Mouse (Mus musculus): ENCODE measurements around the gene Rpp40. TPM values are rescaled to one million over a fixed set of nuclear protein-coding genes. Genes with fewer than 3 reads are reported as not detected.
A peak's percentile ranks its signal among the peaks of the same experiment; 100 is the strongest.

Rpp40 gene
- total and polyA plus RNA-seq, 3 experiments: 11.4 to 15.3 (median 13.2) TPM

DNA sequence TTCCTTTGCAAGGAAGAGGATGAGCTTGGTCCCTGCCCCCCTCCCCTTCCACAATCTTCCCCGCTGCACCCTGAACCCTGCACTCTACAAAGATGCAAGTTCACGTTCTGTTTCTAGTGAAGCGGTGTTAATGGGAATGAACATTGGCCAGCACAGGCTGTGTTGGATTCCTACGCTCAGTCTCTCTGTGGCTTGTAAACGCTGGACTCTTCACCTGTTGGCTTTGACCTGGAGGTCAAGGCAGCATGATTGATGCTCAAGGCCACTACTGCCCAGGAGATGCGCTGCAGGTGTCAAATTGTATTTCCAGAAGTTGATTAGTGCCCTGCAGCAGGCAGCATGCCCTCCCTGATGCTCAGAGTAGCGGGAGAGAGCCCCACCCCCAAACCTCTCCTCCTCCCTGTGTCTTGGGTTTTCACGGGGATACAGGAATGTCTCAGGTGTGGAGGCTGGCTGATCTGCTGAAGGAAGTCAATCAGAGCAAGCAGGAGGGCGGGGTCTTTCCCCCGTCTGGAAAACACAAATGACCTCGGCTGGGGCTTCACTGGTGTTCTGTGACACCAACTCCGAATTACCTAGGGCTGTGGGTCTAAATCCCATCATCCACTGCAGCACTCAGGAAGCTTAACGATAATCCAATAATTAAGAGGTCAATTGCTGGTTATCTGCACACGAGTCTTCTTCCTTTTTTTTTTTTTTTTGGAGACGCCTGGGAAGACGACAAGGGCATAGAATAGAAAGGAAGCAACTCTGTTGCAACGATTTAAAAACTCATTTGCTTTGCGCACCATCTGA, 33.9 kb upstream of the Rpp40 start:
- no peaks in the 10 kb centered on the region for H3K4me1 ChIP-seq (ENCODE audit: insufficient read depth, low read depth, low read length)
- peaks cover 34% of the 10 kb centered on the region for H3K27me3 ChIP-seq (ENCODE audit: insufficient read depth, low read length)
- no peaks in the 10 kb centered on the region for H3K36me3 ChIP-seq (replicated peaks)
- TF ChIP-seq GATA2 (IDR thresholded peaks at IDR 0.05; ENCODE audit: borderline replicate concordance, low read depth, low read length) (no peak), GATA1 (IDR thresholded peaks at IDR 0.05; ENCODE audit: borderline replicate concordance, low read length) (no peak), CTCF (IDR thresholded peaks at IDR 0.05; ENCODE audit: low read depth, low read length) (no peak), TAL1 (conservative IDR thresholded peaks at IDR 0.05; ENCODE audit: low read depth, low read length) (no peak), POLR2AphosphoS5 (IDR thresholded peaks at IDR 0.05; ENCODE audit: insufficient replicate concordance, low read depth, low read length) (no peak)
- no peaks in the 10 kb centered on the region for H3K9me3 ChIP-seq (replicated peaks)
- DNase-seq (ENCODE audit: low spot score) (no peak), ATAC-seq (ENCODE audit: extremely low read depth, insufficient number of reproducible peaks, low FRiP score, poor library complexity, severe bottlenecking) (no peak)
- no peak overlapping the region for H3K4me3 ChIP-seq (ENCODE audit: low read depth, low read length)

DNA sequence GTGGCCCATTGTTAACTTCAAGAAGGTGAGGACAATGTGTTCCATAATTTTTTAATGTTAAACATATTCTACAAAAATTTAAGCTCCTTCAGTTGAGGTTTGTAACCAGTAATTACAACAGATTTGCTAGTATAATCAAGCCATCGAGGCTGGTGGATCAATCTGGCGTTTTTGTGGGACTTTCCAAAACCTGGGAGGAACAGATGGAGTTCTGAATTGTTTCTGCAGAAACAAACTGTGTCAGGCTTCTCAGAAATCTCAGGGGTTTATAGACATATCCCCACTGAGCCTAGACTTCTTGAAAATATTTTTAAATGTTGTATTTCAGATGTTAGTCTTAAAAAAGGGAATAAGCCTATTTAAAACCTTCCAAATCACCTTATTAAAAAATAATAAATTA, 31.8 kb upstream of the Rpp40 start:
- no peak for TF ChIP-seq TAL1 (conservative IDR thresholded peaks at IDR 0.05; ENCODE audit: low read depth, low read length)
- no peak for TF ChIP-seq POLR2AphosphoS5 (IDR thresholded peaks at IDR 0.05; ENCODE audit: insufficient replicate concordance, low read depth, low read length)
- TF ChIP-seq CTCF (IDR thresholded peaks at IDR 0.05; ENCODE audit: low read depth, low read length): no peak
- TF ChIP-seq GATA2 (IDR thresholded peaks at IDR 0.05; ENCODE audit: borderline replicate concordance, low read depth, low read length): no peak
- no peak for TF ChIP-seq GATA1 (IDR thresholded peaks at IDR 0.05; ENCODE audit: borderline replicate concordance, low read length)
- peaks cover 26% of the 10 kb centered on the region for H3K27me3 ChIP-seq (ENCODE audit: insufficient read depth, low read length)

GRCm38 (mm10) chr13:35911476-35911875, 5.3 kb upstream of the Rpp40 start:
- TF ChIP-seq CTCF (IDR thresholded peaks at IDR 0.05; ENCODE audit: low read depth, low read length): no peak
- TF ChIP-seq GATA2 (IDR thresholded peaks at IDR 0.05; ENCODE audit: borderline replicate concordance, low read depth, low read length): no peak
- no peak for TF ChIP-seq POLR2AphosphoS5 (IDR thresholded peaks at IDR 0.05; ENCODE audit: insufficient replicate concordance, low read depth, low read length)
- TF ChIP-seq GATA1 (IDR thresholded peaks at IDR 0.05; ENCODE audit: borderline replicate concordance, low read length): no peak
- no peak for TF ChIP-seq TAL1 (conservative IDR thresholded peaks at IDR 0.05; ENCODE audit: low read depth, low read length)
- H3K36me3 ChIP-seq (replicated peaks): no peaks in the 10 kb centered on the region
- DNase-seq (ENCODE audit: low spot score) (no peak), ATAC-seq (ENCODE audit: extremely low read depth, insufficient number of reproducible peaks, low FRiP score, poor library complexity, severe bottlenecking) (no peak)
- H3K9me3 ChIP-seq (replicated peaks): no peaks in the 10 kb centered on the region
- H3K27me3 ChIP-seq (ENCODE audit: insufficient read depth, low read length): peaks cover 21% of the 10 kb centered on the region; the same call in 1 of the 2 replicates
- peaks cover 2% of the 10 kb centered on the region; the same call in 1 of the 2 replicates for H3K4me1 ChIP-seq (ENCODE audit: insufficient read depth, low read depth, low read length)
- H3K4me3 ChIP-seq (ENCODE audit: low read depth, low read length): no peak overlapping the region

More for the DNA sequence above, 31.8 kb upstream of the Rpp40 start:
- Histone ChIP-seq H3K4me1 (ENCODE audit: insufficient read depth, low read depth, low read length) (no peaks in the 10 kb centered on the region), H3K4me3 (ENCODE audit: low read depth, low read length) (no peak overlapping the region), H3K36me3 (replicated peaks) (no peaks in the 10 kb centered on the region), H3K9me3 (replicated peaks) (0 out of 2 replicates have a peak, but pooled peaks cover 2% of the 10 kb centered on the region)
- DNase-seq (ENCODE audit: low spot score) (no peak), ATAC-seq (ENCODE audit: extremely low read depth, insufficient number of reproducible peaks, low FRiP score, poor library complexity, severe bottlenecking) (no peak)

DNA sequence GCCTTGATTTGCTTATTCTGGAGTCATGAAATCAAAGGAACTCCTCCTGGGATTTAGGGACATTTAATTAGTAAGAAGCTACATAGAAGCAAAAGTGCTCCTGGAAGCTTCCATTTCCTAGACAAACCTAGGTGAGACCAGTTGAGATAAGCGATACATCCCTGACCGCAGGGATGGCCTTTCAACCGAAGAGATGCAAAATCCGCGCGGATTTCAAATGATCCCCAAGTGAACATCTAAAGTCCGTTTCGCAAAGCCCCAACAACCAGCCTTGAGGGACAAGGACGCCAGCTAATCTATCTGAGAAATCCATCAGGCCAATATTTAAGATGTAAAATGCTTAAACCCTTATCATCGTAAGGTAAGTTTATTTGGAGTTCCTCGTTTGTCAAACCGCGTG, 781 bp downstream of the Rpp40 start:
- Histone ChIP-seq H3K4me3 (ENCODE audit: low read depth, low read length) (peak overlapping the region; percentile 76), H3K27me3 (ENCODE audit: insufficient read depth, low read length) (peaks cover 3% of the 10 kb centered on the region; the same call in 1 of the 2 replicates), H3K36me3 (replicated peaks) (peaks cover 17% of the 10 kb centered on the region), H3K9me3 (replicated peaks) (no peaks in the 10 kb centered on the region), H3K4me1 (ENCODE audit: insufficient read depth, low read depth, low read length) (peaks cover 16% of the 10 kb centered on the region)
- peak; percentile 15 for DNase-seq (ENCODE audit: low spot score)
- TF ChIP-seq GATA1 (IDR thresholded peaks at IDR 0.05; ENCODE audit: borderline replicate concordance, low read length) (no peak), CTCF (IDR thresholded peaks at IDR 0.05; ENCODE audit: low read depth, low read length) (no peak), POLR2AphosphoS5 (IDR thresholded peaks at IDR 0.05; ENCODE audit: insufficient replicate concordance, low read depth, low read length) (no peak), GATA2 (IDR thresholded peaks at IDR 0.05; ENCODE audit: borderline replicate concordance, low read depth, low read length) (no peak), TAL1 (conservative IDR thresholded peaks at IDR 0.05; ENCODE audit: low read depth, low read length) (no peak)
- ATAC-seq (ENCODE audit: extremely low read depth, insufficient number of reproducible peaks, low FRiP score, poor library complexity, severe bottlenecking): no peak

DNA sequence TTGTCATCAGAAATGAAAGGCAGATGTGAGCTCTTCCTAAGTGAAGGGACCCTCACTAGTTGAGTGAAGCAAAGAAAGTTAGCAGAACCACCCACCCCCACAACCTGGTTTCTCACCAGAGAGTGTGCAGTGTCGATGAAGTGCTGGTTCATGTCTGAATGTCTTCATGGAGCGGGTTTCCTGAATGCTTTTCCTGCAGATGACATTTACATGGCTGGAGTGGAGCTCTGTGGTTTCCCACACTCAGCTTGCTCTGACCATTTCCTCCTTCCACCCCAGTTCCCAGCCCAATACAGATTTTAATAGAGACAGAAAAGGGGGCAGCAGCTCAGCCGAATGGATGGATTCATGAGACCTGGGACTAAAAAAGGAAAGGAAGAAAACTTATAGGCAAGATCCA, 13.3 kb downstream of the Rpp40 start:
- Histone ChIP-seq H3K9me3 (replicated peaks) (no peaks in the 10 kb centered on the region), H3K4me3 (ENCODE audit: low read depth, low read length) (no peak overlapping the region), H3K4me1 (ENCODE audit: insufficient read depth, low read depth, low read length) (no peaks in the 10 kb centered on the region), H3K27me3 (ENCODE audit: insufficient read depth, low read length) (peaks cover 11% of the 10 kb centered on the region; the same call in 1 of the 2 replicates), H3K36me3 (replicated peaks) (peaks cover 13% of the 10 kb centered on the region)
- TF ChIP-seq CTCF (IDR thresholded peaks at IDR 0.05; ENCODE audit: low read depth, low read length) (no peak), GATA2 (IDR thresholded peaks at IDR 0.05; ENCODE audit: borderline replicate concordance, low read depth, low read length) (no peak), TAL1 (conservative IDR thresholded peaks at IDR 0.05; ENCODE audit: low read depth, low read length) (no peak), GATA1 (IDR thresholded peaks at IDR 0.05; ENCODE audit: borderline replicate concordance, low read length) (no peak), POLR2AphosphoS5 (IDR thresholded peaks at IDR 0.05; ENCODE audit: insufficient replicate concordance, low read depth, low read length) (no peak)
- DNase-seq (ENCODE audit: low spot score) (no peak), ATAC-seq (ENCODE audit: extremely low read depth, insufficient number of reproducible peaks, low FRiP score, poor library complexity, severe bottlenecking) (no peak)

DNA sequence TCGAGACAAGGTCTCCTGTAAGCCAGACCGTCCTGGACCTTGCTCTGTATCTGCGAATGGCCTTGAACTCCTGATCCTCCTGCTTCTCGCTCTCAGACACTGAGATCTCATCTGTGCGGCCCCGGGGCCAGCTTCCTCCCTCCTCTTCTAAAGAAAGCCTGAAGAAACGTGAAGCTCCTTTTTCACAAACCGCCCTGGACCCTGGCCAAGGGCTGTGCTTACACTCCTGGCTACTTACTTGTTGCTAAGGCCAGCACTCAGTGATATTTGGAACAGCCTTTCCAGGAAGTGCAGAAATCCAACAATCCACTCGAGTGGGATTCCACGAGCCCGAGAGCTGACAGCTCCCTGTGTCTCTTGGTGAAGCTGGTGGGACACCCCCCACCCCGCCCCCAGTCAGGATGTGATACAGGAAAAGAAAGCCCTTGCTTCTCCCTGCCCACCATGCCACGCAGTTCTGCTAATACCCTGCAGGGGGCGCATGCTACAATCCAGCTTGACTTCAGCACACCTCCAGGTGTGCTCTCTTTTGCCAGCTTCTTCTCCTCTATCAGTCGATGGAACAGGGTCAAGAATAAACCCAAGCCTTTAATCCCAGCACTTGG, 19.9 kb downstream of the Rpp40 start:
- DNase-seq (ENCODE audit: low spot score) (peak; percentile 12), ATAC-seq (ENCODE audit: extremely low read depth, insufficient number of reproducible peaks, low FRiP score, poor library complexity, severe bottlenecking) (no peak)
- Histone ChIP-seq H3K4me3 (ENCODE audit: low read depth, low read length) (no peak overlapping the region), H3K27me3 (ENCODE audit: insufficient read depth, low read length) (peaks cover 40% of the 10 kb centered on the region), H3K36me3 (replicated peaks) (no peaks in the 10 kb centered on the region), H3K4me1 (ENCODE audit: insufficient read depth, low read depth, low read length) (no peaks in the 10 kb centered on the region; the same call in 1 of the 2 replicates), H3K9me3 (replicated peaks) (no peaks in the 10 kb centered on the region)
- no peak for TF ChIP-seq POLR2AphosphoS5 (IDR thresholded peaks at IDR 0.05; ENCODE audit: insufficient replicate concordance, low read depth, low read length)
- TF ChIP-seq GATA2 (IDR thresholded peaks at IDR 0.05; ENCODE audit: borderline replicate concordance, low read depth, low read length): no peak
- TF ChIP-seq CTCF (IDR thresholded peaks at IDR 0.05; ENCODE audit: low read depth, low read length): peak; percentile 91
- TF ChIP-seq TAL1 (conservative IDR thresholded peaks at IDR 0.05; ENCODE audit: low read depth, low read length): no peak
- no peak for TF ChIP-seq GATA1 (IDR thresholded peaks at IDR 0.05; ENCODE audit: borderline replicate concordance, low read length)

Measured in G1E (cell line).